Mouse (Mus musculus) adrenal gland, adult 8-10 months (tissue): ENCODE measurements around the gene Lrp5. TPM values are rescaled to one million over a fixed set of nuclear protein-coding genes. Genes with fewer than 3 reads are reported as not detected.
A peak's percentile ranks its signal among the peaks of the same experiment; 100 is the strongest.

Source experiments
- DNase-seq: peaks from one replicate; pipeline ENCODE4 v3.0.0; 2022
- total RNA-seq, 4 experiments: library from RNA; stranded (reverse); gene quantifications; 2 replicates each; pipeline ENCODE4 v1.2.4; 2022

Gene Lrp5
- 100 to 1,000 TPM in 3 of 4 experiments, 10 to 100 TPM in 1; 99.3 to 161 (median 120) TPM for total RNA-seq

DNA sequence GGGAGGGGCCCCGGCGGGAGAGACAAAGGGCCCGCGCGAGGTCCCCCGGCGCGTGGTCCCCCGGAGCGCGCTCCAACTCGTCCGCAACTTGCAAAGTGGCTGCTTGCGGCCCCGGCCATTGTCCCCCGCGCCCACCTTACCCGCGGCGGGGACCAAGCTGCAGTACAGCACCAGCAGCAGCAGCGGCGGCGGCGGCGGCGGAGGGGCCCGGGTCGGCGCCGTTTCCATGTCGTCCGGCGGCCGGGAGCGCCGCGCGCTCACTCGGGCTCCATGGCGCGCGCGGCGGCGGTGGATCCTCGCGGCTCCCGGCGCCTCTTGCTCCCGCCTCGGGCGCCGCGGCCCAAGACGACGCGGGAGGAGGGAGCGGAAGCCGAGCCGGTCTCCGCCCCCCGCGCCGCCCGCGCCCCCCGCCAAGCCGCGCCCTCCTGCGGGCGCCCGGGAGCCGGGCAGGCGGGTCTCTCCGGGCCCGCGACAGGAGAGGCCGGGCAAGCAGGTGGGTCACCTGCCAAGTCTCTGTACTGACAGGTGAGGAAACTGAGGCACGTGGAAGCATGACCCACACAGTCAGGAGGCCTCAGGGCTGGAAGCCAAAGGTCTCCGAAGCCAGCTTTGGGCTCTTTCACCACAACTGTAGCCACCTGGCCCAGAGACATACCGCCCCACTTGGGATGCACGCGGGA, at the start of gene Lrp5:
Gene Lrp5 (minus strand): TSS at position 350 of the 680 bp plus-strand sequence.
- DNase-seq: no peak

DNA sequence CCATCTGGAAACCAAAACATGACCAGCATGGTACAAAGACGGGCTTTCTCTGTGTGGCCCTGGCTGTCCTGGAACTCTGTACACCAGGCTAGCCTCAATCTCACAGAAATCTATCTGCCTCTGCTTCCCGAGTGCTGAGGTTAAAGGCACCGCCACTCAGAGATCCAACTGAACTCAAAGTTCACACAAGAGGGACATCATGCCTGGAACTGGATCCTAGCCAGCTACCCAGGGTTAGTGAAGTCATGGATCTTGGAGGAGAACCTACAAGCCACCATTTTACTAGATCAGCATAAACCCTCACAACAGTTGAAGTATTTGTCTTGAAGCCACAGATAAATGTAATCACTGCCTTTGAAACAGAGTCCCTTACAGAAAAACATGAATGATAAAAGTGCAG, 49.6 kb upstream of the Lrp5 start:
- DNase-seq: no peak

- no peak for DNase-seq
Observed at GRCm38 (mm10) chr19:3730781-3731646, 44.6 kb upstream of the Lrp5 start.

DNA sequence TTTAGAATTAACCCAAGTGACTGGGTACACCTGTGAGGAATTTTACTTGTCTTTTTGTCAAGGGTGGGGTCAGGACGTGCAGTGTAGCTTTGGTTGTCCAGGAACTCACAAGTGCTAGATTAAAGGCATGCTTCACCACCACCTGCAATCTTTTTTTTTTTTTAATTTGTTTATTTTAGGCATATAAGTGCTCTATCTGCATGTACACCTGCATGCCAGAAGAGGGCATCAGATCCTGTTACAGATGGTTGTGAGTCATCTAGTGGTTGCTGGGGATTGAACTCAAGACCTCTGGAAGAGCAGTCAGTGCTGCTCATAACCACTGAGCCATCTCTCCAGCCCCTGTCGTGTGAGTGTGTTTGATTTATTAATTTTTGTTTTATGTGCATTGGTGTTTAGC, 42.5 kb upstream of the Lrp5 start:
- DNase-seq: no peak

GRCm38 (mm10) chr19:3724779-3725178, 38.4 kb upstream of the Lrp5 start:
- DNase-seq: peak; percentile 49

- DNase-seq: no peak
Observed at GRCm38 (mm10) chr19:3723904-3724303, 37.5 kb upstream of the Lrp5 start.

GRCm38 (mm10) chr19:3723170-3723569, 36.8 kb upstream of the Lrp5 start:
- DNase-seq: no peak

DNA sequence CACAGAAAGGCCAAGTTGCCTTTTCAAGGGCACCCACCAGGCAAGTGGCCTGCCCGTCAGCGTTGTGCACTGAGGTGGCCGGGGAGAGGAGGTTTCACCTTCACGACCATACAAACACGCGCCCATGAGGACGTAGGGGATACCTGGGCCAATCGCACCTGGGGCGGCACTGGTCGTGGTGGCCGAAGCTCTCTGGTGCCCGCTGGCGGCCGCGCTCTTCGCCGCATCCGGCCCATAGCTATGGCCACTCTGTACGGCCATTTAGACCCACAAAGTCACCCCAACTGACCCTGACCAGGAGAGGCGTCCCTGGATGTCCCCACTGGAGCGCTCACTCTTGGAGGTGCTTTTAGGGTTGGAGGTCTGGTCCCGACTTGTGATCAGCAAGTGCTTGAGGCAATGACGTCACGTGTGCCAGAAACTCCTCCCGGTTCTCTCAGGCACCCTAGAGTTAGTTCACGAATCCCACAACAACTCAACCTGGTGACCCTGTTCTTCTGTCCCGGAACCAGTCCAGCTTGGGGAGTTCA, 33.1 kb upstream of the Lrp5 start:
- DNase-seq: no peak

DNA sequence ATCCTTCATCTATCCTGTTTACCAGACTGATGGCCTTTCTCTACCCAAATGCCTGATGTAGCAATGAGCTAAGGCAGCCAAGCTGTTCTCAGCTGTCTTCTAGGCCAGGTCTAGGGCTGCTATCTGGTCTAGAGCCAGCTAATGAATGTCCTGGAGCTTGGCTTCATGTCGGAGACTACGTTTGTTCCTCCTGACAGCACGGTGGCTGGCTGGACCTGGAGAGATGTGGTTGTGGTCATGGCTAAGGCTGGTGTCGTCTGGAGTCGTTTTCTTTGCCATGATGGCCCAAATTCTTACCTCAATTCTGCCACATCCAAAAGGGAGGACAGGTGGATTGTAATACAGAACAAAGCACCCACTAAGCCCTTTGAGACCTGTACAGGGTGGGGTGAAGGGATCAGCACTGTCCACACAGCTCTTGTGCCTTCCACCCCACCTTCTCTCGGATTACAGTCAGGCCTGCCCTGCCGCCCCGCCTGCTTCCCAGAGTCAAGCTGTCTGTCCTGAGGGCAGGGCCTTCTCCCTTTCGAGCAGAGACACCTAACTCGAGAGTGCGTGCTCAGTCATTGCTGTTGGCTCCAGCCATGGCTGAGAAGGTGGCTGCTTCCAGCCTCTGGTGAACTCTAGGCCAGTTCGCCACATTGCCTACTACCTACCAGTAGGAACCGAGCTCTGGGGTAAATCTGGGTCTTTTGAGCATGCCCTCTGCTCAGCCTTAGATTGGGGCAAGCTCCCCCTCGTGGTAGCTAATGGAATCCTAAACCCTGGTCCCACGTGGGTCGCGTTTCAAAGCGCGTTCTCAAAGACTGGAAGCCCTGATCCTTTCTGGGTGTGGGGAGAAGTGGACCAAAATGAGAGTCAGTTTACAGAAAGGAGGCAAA, 32.4 kb upstream of the Lrp5 start:
- no peak for DNase-seq

GRCm38 (mm10) chr19:3714381-3714780, 28.0 kb upstream of the Lrp5 start:
- DNase-seq: no peak

DNA sequence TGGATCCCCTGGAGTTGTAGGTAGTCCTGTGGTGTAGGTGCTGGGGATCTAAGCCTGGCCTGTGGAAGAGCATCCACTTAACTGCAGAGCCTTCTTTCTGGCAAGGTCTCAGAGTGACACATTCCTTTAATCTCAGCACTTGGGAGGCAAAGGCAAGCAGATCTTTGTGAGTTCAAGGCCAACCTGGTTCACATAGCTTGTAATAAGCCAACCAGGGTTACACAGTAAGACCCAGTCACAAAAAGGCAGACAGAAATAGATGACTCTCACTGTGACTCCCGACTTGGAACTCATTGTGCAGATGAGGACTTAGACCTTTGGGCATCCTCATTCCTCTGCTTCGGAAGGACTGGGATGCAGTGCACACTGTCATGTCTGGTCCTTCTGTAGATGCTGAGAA, 24.1 kb upstream of the Lrp5 start:
- DNase-seq: no peak

DNA sequence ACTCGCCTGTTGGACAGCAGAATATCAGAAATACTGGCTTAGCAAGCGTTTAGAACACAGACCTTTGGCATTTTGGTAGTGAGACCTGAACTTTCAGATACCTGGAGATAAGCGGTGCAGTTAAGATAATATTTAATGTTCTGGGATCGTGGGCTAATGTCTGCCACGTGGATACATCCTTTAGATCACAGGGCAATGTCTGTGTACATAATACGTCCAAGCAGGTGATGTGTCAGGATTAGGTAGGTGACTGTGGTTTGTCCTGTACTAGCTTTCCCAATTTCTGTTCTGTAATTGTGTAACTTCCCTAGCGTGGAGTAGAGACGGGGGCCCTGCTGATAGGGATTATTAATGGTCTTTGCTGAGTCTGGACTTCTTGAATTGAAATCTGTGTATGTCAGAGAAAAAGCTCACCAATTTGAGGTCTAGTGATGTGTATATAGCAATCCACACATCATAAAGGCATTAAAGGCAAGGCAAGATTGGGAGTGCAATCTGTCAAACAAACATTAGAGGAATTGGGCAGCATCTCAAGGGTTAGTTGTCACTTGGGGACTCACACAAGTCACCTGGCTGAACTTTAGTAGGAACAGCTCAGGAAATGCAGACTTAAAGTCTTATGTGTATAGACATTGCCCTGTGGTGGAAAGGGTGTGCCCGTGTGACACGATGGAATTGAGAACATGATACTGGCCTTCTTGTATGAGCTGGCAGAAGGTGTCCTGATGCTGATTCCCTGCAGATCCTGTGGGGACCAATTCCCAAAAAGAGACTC, 22.8 kb upstream of the Lrp5 start:
- DNase-seq: no peak

DNA sequence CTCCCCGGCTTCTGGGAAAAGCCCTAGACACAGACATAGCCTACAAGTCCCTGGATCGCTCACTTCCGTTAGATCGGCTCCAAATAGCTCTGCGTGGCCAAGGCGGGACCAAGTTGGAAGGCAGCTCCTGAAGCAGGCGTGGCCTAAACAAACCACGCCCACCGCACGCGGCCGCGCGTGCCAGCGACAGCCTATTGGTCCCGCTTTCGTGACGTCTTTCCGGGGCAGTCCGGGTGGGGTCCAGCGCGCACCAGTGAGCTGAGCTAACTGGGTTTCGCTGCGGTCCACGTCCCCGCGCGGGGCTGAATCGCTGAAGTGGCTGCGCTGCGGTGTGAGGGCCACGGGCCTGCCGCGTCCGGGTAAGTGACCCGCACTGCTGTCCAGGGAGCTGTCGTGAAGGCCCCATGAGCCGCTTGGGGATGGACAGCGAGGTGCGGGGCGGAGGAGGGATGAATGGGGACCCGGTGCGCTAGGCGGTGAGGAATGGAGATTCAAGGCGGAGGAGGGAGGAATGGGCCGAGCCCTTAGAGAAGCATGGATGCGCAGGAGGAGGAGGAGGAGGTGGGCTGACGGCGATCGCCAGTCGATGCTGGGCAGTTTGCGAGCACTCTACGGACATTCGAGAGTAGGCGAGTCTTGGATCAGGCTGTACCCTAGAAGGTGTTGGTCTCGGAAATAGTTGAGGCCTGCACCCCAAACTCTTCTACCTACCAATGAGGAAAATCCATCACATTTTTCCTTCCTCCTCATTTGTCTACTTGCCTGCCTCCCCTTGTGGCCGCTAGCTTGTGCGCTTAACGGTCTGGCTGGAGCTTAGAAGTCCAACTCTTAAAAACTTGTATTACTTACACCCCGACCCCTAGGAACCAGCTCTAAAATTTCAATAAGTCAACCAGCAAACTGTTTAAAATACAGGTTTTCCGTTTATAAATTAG, 22.0 kb upstream of the Lrp5 start, which contains the start of gene 1810055G02Rik:
Gene 1810055G02Rik (plus strand): TSS at position 216 of the 935 bp plus-strand sequence.
- peak; percentile 97 for DNase-seq

GRCm38 (mm10) chr19:3707553-3707952, 21.2 kb upstream of the Lrp5 start:
- DNase-seq: no peak

GRCm38 (mm10) chr19:3706258-3706657, 19.9 kb upstream of the Lrp5 start:
- DNase-seq: no peak

DNA sequence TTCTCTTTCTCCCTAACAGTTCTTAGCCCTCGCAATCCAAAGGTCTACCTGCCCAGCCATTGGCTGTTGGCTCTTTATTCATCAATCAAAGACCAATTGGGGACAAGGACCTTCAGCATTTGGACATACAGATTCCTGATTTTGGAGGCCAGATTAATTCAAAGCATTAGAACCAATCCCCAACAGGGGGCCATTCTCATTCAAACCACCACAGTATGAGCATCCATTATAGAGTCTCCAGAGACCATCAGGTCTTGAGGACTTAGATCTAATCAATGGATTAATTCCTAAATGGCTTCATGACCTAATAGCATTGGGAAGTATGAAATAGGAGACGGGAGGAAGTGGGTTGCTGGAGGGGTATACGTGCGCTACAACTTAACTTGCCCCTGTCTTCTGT, 16.1 kb upstream of the Lrp5 start:
- no peak for DNase-seq

DNA sequence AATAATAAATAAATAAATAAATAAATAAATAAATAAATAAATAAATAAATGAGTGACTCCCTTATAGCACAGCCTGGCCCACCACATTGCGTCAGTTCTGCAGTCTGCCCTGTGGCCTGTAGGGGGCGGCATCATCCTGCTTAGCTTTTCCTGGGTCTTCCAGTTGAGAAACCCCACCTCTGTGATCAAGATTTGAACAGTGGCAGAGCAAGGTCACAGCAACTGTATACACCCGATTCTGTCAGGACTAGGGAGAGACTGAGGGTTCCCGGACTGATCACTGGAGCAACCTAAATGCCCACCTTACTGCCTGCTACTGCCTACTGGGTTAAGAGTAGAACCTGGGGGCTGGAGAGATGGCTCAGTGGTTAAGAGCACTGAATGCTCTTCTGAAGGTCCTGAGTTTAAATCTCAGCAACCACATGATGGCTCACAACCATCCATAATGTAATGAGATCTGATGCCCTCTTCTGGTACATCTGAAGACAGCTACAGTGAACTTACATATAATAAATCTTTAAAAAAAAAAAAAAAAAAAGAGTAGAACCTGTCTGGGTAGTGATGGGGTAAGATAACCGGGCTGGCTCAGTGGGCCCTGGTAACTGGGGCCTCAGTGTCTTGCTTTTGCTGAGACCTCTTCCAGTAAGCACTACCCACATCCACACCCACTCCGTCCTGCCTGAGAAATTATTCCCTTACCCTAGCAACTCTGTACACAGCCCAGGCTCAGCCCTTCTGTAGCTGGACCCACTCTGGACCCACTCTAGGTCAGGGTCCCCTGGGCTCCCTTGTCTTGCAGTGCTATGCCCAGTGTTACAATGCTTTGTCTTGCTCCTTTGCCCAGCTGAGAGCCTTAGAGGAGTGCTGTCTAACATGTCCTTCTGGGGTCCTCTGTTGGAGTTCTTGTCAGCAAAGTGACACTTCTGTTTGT, 13.4 kb upstream of the Lrp5 start:
- peak; percentile 75 for DNase-seq

- no peak for DNase-seq
Observed at GRCm38 (mm10) chr19:3698035-3698434, 11.7 kb upstream of the Lrp5 start.

GRCm38 (mm10) chr19:3695976-3696375, 9.6 kb upstream of the Lrp5 start:
- DNase-seq: no peak
